Mouse (Mus musculus) frontal cortex, postnatal 10 days (tissue): ENCODE measurements at regions not wholly inside any gene's neighbourhood (a gene's known extent, or its start where the extent isn't known, plus 50 kb on each side); places are given as distances from the start of the nearest gene placed in this dataset.

ENCODE experiments used
- DNase-seq, 2 experiments: peaks; one replicate each; pipeline ENCODE4 v3.0.0; 2022; ENCODE audit warnings: low spot score in 2 of 2, mixed read lengths in 1 of 2

DNA sequence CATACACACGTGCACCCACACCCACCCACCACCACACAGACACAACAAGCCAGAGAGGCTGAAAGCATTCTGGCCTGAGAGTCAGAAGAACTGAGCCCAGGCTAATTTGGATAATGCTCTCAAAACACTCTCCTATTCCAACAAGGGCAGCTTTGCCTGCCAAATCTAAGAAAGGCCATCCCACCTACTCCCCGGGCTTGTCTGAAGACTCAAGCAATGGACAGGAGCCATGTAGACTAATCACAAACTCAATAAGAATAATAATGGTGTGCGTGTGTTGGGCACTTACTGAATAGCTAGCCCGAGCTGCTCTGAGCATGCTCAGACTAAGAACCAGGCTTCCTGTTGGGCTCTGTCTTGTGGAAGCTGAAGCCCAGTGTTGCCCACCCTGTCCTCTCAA, 108.8 kb upstream of the Tle3 start:
- DNase-seq = no peak

DNA sequence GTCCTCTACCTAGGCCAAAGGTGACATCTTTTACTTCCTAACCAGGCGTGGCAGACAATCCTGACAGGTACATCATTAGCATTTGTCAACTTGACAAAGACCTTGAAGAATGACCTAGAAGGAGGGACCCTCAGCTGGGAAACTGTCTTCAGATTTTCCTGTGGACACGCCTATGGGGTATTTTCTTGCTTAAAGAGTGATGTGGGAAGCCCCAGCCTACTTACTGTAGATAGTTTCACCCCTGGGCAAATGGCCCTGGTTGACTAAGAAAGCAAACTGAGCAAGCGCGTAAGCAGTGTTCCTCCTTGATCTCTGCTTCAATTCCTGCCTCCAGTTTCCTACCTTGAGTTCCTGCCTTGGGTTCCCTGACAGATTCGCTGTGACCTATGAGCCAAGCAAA, 106.7 kb upstream of the Tle3 start:
- DNase-seq = no peak

DNA sequence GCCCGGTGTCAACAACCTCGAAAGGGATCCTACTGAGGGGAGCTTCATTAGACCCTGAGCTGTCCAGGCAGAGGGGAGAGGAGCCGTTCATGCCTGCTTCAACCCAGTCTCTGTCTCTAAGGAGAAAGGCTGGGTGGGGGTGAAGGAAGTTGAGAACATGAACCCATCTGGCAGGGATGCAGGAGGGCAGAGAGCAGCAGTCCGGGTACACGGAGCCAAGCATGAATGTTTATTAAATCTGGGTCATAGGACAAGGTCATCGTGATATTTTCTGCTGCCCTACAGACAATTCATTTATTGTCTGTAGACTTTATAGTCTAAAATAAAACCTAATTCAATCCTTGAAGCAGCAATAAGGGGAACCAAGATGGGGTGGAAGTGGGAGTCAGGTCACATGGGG, 105.2 kb upstream of the Tle3 start:
- no peak for DNase-seq

DNA sequence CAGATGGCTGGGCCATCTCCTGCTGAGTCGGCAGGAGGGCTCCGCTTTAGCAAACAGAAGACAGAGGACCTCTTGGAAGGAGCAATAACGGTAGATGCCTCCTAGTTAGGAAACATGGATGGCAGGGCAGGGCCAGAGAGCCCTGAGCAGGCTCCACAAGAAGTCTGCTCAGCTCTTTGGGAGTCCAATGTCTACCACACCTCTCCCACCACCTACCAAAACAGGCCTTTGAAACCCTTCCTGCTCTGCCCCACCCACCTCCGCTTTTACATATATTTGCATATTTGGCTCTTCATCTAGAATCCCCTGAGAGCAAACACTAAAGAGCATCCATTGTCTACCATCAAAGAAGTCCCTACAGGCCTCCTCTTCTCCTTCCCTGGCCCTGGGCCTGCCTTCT, 104.6 kb upstream of the Tle3 start:
- no peak for DNase-seq

DNA sequence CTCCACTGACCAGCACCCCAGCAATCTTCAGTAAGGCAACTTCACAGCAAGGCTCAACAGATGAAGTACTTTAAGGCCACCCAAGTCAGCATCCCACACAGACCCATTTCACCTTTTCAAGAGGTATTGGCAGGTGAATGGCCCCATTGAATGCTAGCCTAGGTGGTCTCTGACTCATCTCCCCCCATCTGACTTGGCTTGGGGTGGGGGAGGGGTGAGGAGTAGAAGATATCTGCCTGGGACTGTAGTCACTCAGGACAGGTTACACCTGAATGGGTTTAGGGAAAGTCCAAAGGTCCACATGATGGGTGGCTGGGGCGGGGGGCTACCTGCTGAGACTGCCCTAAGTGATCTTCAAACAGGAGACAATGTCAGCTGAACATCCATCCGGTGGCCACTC, 104.0 kb upstream of the Tle3 start:
- no peak for DNase-seq

DNA sequence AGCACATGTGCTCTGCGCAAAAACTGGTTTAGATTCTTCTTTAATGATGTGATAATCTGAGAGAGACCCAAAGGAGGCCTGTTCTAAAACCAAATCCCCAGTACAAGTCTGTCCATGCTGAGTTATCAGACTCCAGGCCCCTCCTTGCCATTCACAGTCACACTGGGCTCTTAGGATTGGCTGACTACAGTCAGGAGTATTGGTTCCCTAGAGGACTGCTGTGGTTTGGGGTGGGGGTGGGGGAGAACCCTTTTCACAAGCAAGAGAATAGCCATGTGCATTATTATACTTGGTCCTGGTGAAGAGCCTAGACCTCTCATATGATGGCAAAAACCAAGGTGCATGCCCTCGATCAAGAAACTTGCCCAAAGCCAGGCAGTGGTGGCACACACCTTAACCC, 103.5 kb upstream of the Tle3 start:
- no peak for DNase-seq

DNA sequence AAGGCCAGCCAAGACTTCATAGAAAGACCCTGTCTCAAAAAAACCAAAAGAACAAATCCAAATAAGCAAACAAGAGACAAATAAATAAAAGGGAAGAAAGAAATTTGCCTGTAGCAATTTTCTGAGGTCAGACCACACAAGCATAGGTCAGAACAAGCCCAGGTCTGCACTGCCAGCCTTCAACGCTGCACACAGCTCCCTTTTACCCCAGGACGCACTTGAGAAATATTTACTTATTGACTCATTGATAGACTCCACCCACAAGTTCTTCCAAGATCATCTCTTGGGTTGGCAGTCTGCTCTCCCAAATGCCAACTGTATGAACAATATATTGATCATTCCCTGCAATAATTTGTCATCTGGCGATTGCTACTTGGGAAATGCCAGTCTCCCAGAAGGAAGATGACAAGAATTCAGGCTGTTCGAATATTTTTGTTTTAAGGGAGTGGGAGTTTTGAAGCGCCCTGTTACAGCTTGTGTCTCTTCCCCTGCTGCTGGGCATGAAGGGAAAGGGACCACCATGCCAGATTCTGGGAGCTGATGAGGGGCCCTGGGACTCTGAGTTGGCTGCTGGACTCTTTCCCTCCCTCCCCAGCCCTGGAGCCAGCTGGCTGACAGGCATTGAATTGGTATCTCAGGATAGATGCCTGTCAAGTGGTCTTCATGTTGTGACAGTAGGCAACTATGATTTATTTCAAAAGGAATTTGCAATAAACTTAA, 102.9 kb upstream of the Tle3 start:
- DNase-seq = no peak

DNA sequence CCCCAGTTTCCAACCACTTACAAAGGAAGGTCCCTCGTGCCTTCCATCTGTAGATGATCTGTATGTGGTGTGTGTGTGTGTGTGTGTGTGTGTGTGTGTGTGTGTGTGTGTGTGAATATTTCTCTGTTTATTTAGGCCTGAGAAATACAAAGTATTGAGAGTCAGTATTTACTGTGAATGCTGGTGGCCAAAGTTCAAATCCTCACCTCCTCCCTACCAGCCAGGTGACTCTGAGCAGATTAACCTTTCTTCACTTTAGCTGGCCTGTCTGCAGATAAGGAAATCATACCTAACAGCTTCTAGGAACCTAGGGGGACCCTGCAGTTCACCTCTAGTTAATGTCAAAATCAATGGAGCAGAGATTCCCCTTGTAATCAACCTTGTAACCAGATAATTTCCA, 100.9 kb upstream of the Tle3 start:
- no peak for DNase-seq

DNA sequence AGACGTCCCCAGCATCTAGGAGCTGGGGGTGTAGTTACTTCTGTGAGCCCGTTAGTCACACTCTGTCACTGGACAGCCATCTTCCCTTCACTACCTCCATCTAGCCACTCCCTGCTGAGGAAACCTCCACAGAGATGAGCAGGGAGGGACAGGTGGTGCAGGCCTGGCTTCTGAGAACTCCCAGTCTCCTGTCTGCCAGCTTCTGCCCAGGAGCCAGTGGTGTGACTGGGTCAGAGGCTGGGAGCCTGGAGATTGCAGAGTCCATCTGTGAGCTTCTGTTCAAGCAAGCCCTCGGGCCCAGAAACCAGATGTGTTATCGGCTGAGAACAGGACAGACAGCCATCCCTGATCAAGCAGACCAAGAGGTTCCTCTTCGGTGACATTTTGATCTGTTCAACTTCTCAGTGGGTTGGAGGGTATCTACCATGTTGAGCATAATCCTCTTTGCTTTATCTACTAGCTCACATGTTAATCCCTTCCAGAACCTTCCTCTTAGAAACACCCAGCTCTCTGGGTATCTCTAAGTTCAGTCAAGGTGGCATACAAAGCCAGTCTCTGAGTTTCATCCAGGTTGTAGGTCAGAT, 100.3 kb upstream of the Tle3 start:
- DNase-seq = no peak

DNA sequence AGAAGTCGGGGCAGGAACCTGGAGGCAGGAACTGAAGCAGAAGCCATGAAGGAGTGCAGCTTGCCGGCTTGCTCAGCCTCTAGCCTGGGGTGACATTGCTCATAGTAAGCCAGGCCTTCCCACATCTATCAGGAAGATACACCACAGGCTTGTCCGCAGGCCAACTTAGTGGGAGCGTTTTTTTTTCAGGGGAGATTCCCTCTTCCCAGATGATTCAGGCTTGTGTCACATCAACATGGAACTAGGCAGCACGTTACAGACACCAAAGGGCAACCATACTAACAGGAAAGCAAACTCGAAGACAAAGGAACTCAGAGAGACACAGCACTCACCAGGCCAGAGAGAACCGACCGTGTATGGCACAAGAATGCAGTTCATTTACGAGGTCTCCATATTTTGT, 98.1 kb upstream of the Tle3 start:
- DNase-seq = no peak

DNA sequence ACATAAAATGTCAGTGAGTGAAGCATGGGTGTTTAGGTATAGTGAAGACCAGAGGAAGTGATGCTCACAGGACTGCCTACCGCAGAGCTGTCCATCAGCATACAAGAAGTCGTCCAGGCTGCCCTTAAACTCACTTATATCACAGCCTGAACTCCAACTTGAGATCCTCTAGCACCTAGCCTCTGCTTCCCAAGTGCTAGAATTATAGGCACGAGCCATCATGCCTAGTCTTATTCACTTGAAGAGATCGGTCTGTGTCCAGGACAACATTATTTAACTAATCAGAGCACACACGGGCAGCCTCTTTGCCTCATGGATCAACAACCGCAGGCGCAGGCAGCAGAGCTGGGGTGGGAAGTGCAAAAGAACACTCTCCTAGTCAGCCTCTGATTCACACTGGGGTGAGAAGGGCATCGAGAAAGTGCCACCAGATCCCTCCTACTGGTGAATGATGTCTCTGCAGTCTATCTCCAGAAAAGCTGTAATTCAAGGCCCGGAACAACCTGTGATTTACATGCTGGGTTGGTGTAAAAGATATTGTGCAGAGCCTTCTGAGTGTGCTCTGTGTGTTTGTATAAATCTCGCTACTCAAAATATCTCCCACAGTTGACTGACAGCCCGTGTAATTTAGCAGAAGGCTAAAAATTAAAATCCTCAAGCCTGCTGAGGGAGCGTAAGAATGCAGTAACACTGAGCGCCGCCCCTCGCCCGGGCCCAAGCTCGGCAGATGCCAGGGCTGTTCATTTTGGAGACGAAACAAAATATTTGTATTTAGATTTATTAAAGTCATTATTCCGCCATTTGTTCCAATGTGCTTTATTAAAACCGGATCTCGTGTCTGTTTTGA, 94.6 kb upstream of the Tle3 start:
- peak; percentile 49 to 52 for DNase-seq

DNA sequence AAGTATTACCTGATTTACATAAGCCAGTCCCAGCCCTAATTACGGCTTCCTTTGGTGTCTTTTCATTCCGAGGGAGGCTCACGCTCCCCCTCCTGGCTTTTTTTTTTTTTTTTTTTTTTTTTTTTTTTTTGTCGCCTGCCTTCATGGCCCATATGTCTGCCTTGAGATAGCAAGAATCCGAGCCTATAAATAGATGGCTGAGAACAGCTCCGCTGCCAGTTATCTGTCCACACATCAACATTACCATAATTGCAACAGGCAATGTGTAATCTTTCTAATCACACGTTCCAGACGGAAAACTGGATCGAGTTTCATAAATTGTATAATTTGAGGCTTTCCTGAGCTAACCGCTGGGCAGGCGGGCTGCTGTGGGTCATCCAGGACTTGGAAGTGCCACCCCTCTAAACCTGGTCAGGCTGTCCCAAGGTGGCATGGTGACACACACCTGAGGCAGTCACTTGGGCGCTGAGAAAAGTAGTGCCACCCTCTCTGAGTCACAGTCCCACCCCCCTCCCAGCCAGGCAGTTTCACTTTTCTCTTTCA, 93.9 kb upstream of the Tle3 start:
- DNase-seq = peak; percentile 36 to 62

DNA sequence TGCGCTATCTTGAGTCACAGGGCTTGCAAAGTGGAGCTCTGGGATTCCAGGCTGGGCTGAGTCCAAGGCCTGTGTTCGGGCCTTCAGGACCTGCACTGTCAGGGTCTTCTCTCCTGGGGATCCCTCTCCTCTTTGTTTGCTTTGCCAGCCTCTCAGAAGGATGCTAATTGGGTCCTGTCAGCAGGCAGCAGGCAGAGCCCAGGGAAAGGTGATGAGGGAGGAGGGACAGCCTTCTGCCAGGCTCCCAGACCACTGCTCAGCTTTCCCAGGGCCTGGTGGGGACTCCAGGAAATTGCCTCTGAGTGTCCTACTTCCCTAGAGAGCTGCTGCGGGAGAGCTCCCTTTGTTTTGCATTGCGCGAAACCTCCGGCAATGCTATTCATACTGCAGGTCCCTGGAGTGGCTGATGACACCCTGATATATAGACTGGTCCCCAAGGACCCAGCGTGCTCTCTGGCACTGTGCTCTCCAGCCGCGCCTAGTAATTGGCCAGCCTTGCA, 93.1 kb upstream of the Tle3 start:
- no peak for DNase-seq

DNA sequence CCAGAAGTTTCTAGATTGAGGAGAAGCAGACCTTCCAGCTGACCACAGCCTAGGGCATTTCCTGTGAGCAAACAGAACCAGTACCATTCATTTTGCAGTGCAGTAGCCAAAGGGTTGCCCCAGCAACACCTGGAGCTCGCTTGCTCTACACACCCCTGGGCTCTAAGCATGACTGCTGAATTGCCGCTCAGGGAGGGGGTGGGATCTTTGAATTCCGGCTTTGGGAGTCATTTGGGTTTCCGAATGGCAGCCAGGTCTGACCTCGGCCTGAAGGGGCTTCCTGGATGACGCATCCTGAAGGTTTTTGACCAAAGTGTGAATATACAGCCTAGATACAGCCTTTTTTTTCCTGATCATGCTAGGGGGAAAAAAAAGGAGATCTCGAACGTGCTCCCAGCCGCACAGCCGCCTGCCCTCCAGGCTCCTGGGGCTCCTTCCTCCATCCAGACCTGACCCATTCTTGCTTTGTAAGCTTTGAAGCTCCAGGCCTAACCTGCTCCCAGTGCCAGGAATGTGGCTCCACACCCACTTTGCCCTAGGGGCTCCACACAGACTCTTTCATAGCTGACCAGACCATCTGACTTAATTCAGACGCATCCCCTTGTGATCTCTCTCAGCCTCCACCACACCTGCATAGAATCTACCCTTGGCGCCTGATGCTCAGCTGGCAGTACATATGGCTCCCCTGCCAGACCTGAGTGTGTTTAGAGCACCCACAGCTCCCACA, 91.1 kb upstream of the Tle3 start:
- DNase-seq = no peak

DNA sequence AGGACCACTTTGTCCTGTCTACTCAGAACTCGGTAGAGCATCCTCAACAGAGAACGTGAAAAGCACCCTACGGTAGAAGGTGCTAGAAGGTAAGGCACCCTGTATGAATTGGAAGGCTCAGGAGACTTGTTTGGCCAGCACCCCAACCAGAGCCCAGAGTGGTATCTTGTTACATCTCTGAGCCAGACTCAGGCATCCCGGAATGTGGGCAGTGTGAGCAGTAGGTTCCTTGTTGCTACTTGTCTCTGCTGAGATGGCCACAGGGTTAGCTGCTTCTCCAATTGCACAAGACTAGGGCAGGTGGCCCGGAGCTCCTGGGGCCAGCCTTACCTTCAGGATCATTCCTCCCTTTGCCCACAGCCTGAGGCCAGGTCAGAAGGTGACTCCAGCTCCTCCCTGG, 88.9 kb upstream of the Tle3 start:
- no peak for DNase-seq

DNA sequence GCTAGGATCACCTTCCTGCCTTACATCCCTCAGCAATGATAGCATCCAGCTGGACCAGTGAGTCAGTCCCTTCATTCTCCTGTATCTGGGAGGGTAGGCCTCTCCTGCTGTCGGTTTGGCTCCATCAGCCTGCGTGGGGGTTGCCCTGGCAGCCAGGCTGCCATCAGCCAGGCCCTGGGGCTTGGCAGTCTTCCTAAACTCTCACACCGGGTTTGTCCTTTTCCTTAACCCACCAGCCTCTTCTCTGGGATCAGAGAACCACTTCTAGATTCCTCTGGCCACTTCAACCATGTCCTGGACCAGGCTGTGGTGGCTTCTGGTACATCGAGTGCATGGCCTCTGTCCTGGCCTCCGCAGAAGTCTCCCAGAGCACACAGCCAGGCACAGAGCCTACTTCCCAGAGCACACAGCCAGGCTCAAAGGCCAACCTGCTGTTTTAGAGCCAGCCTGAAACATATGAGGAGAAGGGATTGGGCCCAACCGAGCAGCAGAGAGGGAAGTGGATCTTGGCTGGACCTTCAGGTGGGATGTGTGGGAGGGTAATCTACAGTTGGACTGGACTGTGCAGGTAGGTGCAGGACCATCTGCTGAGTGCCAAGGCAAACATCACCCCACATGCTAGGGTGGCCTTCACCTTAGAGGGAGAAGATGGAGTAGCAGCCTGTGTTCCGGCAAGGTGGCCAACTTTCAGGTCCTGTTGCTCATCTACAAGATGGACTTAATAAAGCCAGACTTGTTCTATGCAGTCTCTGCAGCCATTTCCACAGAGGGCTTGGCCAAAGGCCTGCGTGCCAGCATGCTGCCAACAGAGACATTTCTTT, 87.8 kb upstream of the Tle3 start:
- DNase-seq = no peak

DNA sequence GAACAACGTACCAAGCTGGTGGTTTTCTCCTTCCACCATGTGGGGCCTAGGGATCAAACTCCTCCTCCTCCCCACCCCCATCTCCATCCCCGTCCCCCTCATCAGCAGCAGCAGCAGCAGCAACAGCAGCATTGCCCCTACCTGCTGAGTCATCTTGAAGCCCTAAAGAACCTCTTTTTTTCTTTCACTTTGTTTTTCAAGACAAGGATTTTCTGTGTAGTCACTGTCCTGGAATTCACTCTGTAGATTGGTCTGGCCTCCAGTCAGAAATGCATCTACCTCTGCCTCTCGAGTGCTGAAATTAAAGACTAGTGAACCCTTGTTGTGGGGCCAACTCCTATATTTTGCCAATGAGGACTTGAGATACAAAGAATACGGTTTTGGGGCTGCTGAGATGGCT, 85.6 kb upstream of the Tle3 start:
- no peak for DNase-seq

DNA sequence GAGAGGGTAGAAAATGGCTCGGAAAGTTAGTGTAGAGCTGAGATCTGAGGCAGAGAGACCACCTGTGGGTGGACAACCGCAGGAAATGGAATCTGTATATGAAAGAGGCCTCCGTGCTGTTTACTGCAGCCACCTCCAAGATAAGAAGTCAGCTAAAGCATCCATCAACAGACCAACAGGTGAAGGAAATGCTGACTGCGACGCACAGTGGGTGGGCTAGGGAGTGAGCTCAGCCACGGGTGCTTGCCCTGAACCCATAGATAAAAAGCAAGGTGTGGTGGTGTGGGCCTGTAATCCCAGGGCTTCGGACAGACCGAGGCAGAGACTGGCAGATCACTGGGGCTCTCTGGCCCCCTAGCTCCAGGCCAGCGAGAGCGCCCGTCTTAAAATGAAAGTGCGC, 83.0 kb upstream of the Tle3 start:
- no peak for DNase-seq

DNA sequence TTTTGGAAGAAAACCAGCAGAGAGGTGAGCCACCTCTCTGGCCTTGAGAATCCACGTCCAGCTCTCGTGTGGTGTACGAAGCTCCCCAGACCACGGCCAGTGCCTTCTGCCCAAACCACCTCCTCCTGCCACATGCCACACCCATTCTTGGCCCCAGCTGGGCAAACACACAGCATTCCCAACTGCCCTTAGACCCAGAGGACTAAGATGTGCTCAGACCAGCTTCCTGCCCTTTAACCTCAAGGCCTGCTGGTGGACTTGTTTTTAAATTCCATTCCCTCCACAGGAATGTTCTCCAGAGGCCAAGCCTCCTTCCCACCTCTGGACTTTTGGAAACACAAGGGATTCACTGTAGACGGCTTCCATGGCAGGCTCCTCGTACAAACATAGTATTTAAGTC, 82.5 kb upstream of the Tle3 start:
- DNase-seq = no peak

DNA sequence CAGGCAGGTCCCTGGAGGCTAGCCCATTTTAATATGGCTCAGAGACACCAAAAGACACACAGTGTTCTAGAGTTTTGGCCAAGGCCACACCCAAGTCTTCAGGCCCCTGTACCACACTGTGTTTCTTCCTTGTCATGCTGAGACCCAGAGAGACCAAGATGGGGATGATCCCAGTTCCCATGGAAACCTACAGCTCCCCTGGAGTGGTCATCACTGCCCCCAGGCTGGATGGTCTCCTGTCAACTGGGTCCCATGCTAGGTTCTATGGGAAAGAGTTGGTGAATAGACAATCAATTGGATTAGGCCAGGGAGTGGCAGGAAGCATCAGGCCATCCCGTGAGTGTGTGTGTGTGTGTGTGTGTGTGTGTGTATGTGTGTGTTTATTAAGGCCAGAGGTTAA, 80.5 kb upstream of the Tle3 start:
- no peak for DNase-seq

DNA sequence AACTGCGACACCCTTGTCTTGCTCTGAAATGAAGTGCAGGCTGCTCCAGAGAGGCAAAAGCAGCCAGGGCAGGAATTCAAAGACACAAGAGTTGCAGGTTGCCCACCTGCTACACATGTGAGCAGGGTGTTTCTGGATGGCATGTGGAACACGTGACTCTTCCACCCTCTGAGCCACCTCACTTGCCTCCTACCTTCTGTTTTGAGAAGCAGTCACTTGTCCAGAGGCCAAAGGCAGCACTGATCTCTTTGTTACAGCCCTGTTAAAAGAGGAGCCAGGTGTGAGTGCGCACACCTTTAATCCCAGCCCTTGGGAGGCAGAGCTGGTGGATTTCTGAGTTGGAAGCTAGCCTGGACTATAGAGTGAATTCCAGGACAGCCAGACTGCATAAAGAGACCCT, 79.7 kb upstream of the Tle3 start:
- DNase-seq = no peak
